ENCODE assay signal across 10 mouse cellular contexts in genomic region chrX:53125838-53126467, GRCm38 (mm10).
A peak's percentile ranks its signal among the peaks of the same experiment; 100 is the strongest.
DNase-seq lines count a peak whose midpoint lies in the region; ATAC-seq lines count a peak whose summit lies in the region.
"Had no signal": no experiment of that assay in that cellular context is flagged by ENCODE, and none has a peak within 500 bp of the region (broad histone marks: within the 10 kb centered on the region; RNA-seq: fewer than 3 reads in every experiment).

No protein-coding gene starts in this region.

- no peaks in the 10 kb centered on the region for H3K27me3 ChIP-seq in heart, embryonic 12.5 days (replicated peaks)
- H3K27me3 ChIP-seq in heart, embryonic 11.5 days (ENCODE audit: control insufficient read depth, insufficient read depth, low read length) = no peaks in the 10 kb centered on the region
- no peaks in the 10 kb centered on the region for H3K27me3 ChIP-seq in hindbrain, embryonic 12.5 days
- no peaks in the 10 kb centered on the region for H3K27me3 ChIP-seq in midbrain, embryonic 13.5 days

- no peaks in the 10 kb centered on the region for H3K9me3 ChIP-seq in heart, embryonic 12.5 days (replicated peaks)
- no peaks in the 10 kb centered on the region for H3K9me3 ChIP-seq in heart, embryonic 11.5 days (replicated peaks; ENCODE audit: control insufficient read depth, low read length)
- H3K9me3 ChIP-seq in hindbrain, embryonic 12.5 days (replicated peaks) = no peaks in the 10 kb centered on the region
- no peaks in the 10 kb centered on the region for H3K9me3 ChIP-seq in midbrain, embryonic 13.5 days

- peak overlapping the region; percentile 37 for H3K27ac ChIP-seq in heart, embryonic 12.5 days (ENCODE audit: poor library complexity, severe bottlenecking)
- no peak overlapping the region; the same call in 1 of the 2 replicates for H3K27ac ChIP-seq in heart, embryonic 11.5 days (ENCODE audit: low read depth, low read length)
- no peak overlapping the region for H3K27ac ChIP-seq in hindbrain, embryonic 12.5 days
- H3K27ac ChIP-seq in midbrain, embryonic 13.5 days = no peak overlapping the region

- H3K4me1 ChIP-seq in heart, embryonic 12.5 days (replicated peaks) = peaks cover 14% of the 10 kb centered on the region
- H3K4me1 ChIP-seq in heart, embryonic 11.5 days (ENCODE audit: control insufficient read depth, insufficient read depth, low read length) = no peaks in the 10 kb centered on the region
- H3K4me1 ChIP-seq in hindbrain, embryonic 12.5 days = no peaks in the 10 kb centered on the region
- H3K4me1 ChIP-seq in midbrain, embryonic 13.5 days (replicated peaks) = no peaks in the 10 kb centered on the region

- ATAC-seq in heart, embryonic 12.5 days (ENCODE audit: insufficient number of reproducible peaks, low FRiP score) = no peak
- no peak for ATAC-seq in heart, embryonic 11.5 days (replicated peaks; ENCODE audit: insufficient number of reproducible peaks, low FRiP score, low TSS enrichment)
- ATAC-seq in hindbrain, embryonic 12.5 days (ENCODE audit: low FRiP score) = peak; percentile 67
- ATAC-seq in midbrain, embryonic 13.5 days = 0 out of 2 replicates have a peak, but pooled peaks have one; percentile 48
- ATAC-seq: inflammation-experienced regulatory T-cells, adult 6 months had no signal

- no peak overlapping the region for H3K4me3 ChIP-seq in heart, embryonic 12.5 days
- H3K4me3 ChIP-seq in heart, embryonic 11.5 days (ENCODE audit: low read depth, low read length) = no peak overlapping the region
- no peak overlapping the region for H3K4me3 ChIP-seq in hindbrain, embryonic 12.5 days
- no peak overlapping the region for H3K4me3 ChIP-seq in midbrain, embryonic 13.5 days (replicated peaks)

- H3K9ac ChIP-seq in heart, embryonic 12.5 days = no peak overlapping the region
- no peak overlapping the region for H3K9ac ChIP-seq in heart, embryonic 11.5 days (ENCODE audit: low read depth, low read length)
- H3K9ac ChIP-seq in hindbrain, embryonic 12.5 days = no peak overlapping the region
- H3K9ac ChIP-seq in midbrain, embryonic 13.5 days (replicated peaks) = no peak overlapping the region

- H3K36me3 ChIP-seq in heart, embryonic 12.5 days = no peaks in the 10 kb centered on the region
- no peaks in the 10 kb centered on the region for H3K36me3 ChIP-seq in heart, embryonic 11.5 days (ENCODE audit: control insufficient read depth, insufficient read depth, low read length)
- H3K36me3 ChIP-seq in hindbrain, embryonic 12.5 days = no peaks in the 10 kb centered on the region
- H3K36me3 ChIP-seq in midbrain, embryonic 13.5 days = no peaks in the 10 kb centered on the region

- no peak overlapping the region for H3K4me2 ChIP-seq in heart, embryonic 12.5 days
- H3K4me2 ChIP-seq in heart, embryonic 11.5 days = no peak overlapping the region
- H3K4me2 ChIP-seq in hindbrain, embryonic 12.5 days (replicated peaks) = no peak overlapping the region
- H3K4me2 ChIP-seq in midbrain, embryonic 13.5 days (replicated peaks) = no peak overlapping the region

- peak; percentile 51 for DNase-seq in embryo, embryonic 10 days (ENCODE audit: low spot score)
- no peak for DNase-seq in right cerebral cortex, postnatal 4 days
- no peak for DNase-seq in thymus, postnatal 14 days
- DNase-seq in cerebellum, adult 8-10 months = no peak
- DNase-seq: B cell, adult 2 months had no signal

- WGBS in heart, embryonic 12.5 days = 33% methylated on average over 3 of the region's 3 CpGs
- 38% methylated on average over 3 of the region's 3 CpGs for WGBS in heart, embryonic 11.5 days (ENCODE audit: insufficient replicate concordance)
- 31% methylated on average over 3 of the region's 3 CpGs for WGBS in hindbrain, embryonic 12.5 days
- WGBS in midbrain, embryonic 13.5 days = 31% methylated on average over 3 of the region's 3 CpGs

Comparison
In these comparisons a context has a peak if more than half of its experiments do, and no peak if none do; other contexts are left out.
1. ATAC-seq: peak in hindbrain, embryonic 12.5 days (single experiment) and midbrain, embryonic 13.5 days (single experiment); none in heart, embryonic 12.5 days (single experiment) and heart, embryonic 11.5 days (single experiment).